Mouse (Mus musculus): ENCODE data around the gene Ppp3ca. TPM values are rescaled to one million over a fixed set of nuclear protein-coding genes. Genes with fewer than 3 reads are reported as not detected.

Gene Ppp3ca
- polyA plus RNA-seq, 1 experiment = 25.3 TPM

- H3K27me3 ChIP-seq (ENCODE audit: control insufficient read depth, insufficient read depth, low read length) = no peaks in the 10 kb centered on the region
- TF ChIP-seq CTCF (IDR thresholded peaks at IDR 0.05; ENCODE audit: extremely low read depth, insufficient read length, insufficient replicate concordance, low read depth, low read length) = no peak
- TF ChIP-seq POLR2A (IDR thresholded peaks at IDR 0.05; ENCODE audit: low read depth, low read length) = no peak
- H3K36me3 ChIP-seq (ENCODE audit: control insufficient read depth, insufficient read depth, low read length) = no peaks in the 10 kb centered on the region
- H3K4me1 ChIP-seq (ENCODE audit: control insufficient read depth, insufficient read depth, insufficient read length, low read length) = peaks cover 10% of the 10 kb centered on the region; the same call in 1 of the 2 replicates
- H3K4me3 ChIP-seq (ENCODE audit: low read depth, low read length) = no peak overlapping the region
- WGBS = 51% methylated on average over 10 of the region's 10 CpGs
- H3K27ac ChIP-seq (ENCODE audit: insufficient read depth, low read depth, low read length) = no peak overlapping the region
These were observed 40.5 kb downstream of the Ppp3ca start for GRCm38 (mm10) chr3:136710310-136710906.

GRCm38 (mm10) chr3:136714307-136715039, 44.5 kb downstream of the Ppp3ca start:
- Histone ChIP-seq H3K4me3 (ENCODE audit: low read depth, low read length) (no peak overlapping the region), H3K36me3 (ENCODE audit: control insufficient read depth, insufficient read depth, low read length) (no peaks in the 10 kb centered on the region), H3K27me3 (ENCODE audit: control insufficient read depth, insufficient read depth, low read length) (no peaks in the 10 kb centered on the region), H3K27ac (ENCODE audit: insufficient read depth, low read depth, low read length) (no peak overlapping the region), H3K4me1 (ENCODE audit: control insufficient read depth, insufficient read depth, insufficient read length, low read length) (peaks cover 3% of the 10 kb centered on the region; the same call in 1 of the 2 replicates)
- no peak for TF ChIP-seq CTCF (IDR thresholded peaks at IDR 0.05; ENCODE audit: extremely low read depth, insufficient read length, insufficient replicate concordance, low read depth, low read length)
- no peak for TF ChIP-seq POLR2A (IDR thresholded peaks at IDR 0.05; ENCODE audit: low read depth, low read length)
- WGBS = 97% methylated on average over 4 of the region's 4 CpGs

GRCm38 (mm10) chr3:136716247-136716646, 46.3 kb downstream of the Ppp3ca start:
- Histone ChIP-seq H3K4me1 (ENCODE audit: control insufficient read depth, insufficient read depth, insufficient read length, low read length) (no peaks in the 10 kb centered on the region), H3K4me3 (ENCODE audit: low read depth, low read length) (no peak overlapping the region), H3K36me3 (ENCODE audit: control insufficient read depth, insufficient read depth, low read length) (no peaks in the 10 kb centered on the region), H3K27ac (ENCODE audit: insufficient read depth, low read depth, low read length) (no peak overlapping the region), H3K27me3 (ENCODE audit: control insufficient read depth, insufficient read depth, low read length) (no peaks in the 10 kb centered on the region)
- WGBS = 86% methylated on average over 6 of the region's 6 CpGs
- TF ChIP-seq POLR2A (IDR thresholded peaks at IDR 0.05; ENCODE audit: low read depth, low read length) = no peak
- TF ChIP-seq CTCF (IDR thresholded peaks at IDR 0.05; ENCODE audit: extremely low read depth, insufficient read length, insufficient replicate concordance, low read depth, low read length) = no peak

- TF ChIP-seq POLR2A (IDR thresholded peaks at IDR 0.05; ENCODE audit: low read depth, low read length) (no peak), CTCF (IDR thresholded peaks at IDR 0.05; ENCODE audit: extremely low read depth, insufficient read length, insufficient replicate concordance, low read depth, low read length) (no peak)
- no peaks in the 10 kb centered on the region for H3K27me3 ChIP-seq (ENCODE audit: control insufficient read depth, insufficient read depth, low read length)
- WGBS = 87% methylated on average over 5 of the region's 5 CpGs
These were observed 48.5 kb downstream of the Ppp3ca start for GRCm38 (mm10) chr3:136718412-136718811.

GRCm38 (mm10) chr3:136721241-136721640, 51.3 kb downstream of the Ppp3ca start:
- H3K4me3 ChIP-seq (ENCODE audit: low read depth, low read length) = no peak overlapping the region
- H3K27me3 ChIP-seq (ENCODE audit: control insufficient read depth, insufficient read depth, low read length) = no peaks in the 10 kb centered on the region
- no peak overlapping the region for H3K27ac ChIP-seq (ENCODE audit: insufficient read depth, low read depth, low read length)
- 92% methylated on average over 4 of the region's 4 CpGs for WGBS
- TF ChIP-seq POLR2A (IDR thresholded peaks at IDR 0.05; ENCODE audit: low read depth, low read length) = no peak
- TF ChIP-seq CTCF (IDR thresholded peaks at IDR 0.05; ENCODE audit: extremely low read depth, insufficient read length, insufficient replicate concordance, low read depth, low read length) = no peak
- H3K4me1 ChIP-seq (ENCODE audit: control insufficient read depth, insufficient read depth, insufficient read length, low read length) = peaks cover 2% of the 10 kb centered on the region; the same call in 1 of the 2 replicates
- H3K36me3 ChIP-seq (ENCODE audit: control insufficient read depth, insufficient read depth, low read length) = no peaks in the 10 kb centered on the region

More at GRCm38 (mm10) chr3:136718412-136718811, 48.5 kb downstream of the Ppp3ca start:
- Histone ChIP-seq H3K27ac (ENCODE audit: insufficient read depth, low read depth, low read length) (no peak overlapping the region), H3K4me1 (ENCODE audit: control insufficient read depth, insufficient read depth, insufficient read length, low read length) (no peaks in the 10 kb centered on the region), H3K36me3 (ENCODE audit: control insufficient read depth, insufficient read depth, low read length) (no peaks in the 10 kb centered on the region), H3K4me3 (ENCODE audit: low read depth, low read length) (no peak overlapping the region)

- H3K4me3 ChIP-seq (ENCODE audit: low read depth, low read length) = no peak overlapping the region
- 85% methylated on average over 4 of the region's 4 CpGs for WGBS
- H3K36me3 ChIP-seq (ENCODE audit: control insufficient read depth, insufficient read depth, low read length) = no peaks in the 10 kb centered on the region
- no peak for TF ChIP-seq CTCF (IDR thresholded peaks at IDR 0.05; ENCODE audit: extremely low read depth, insufficient read length, insufficient replicate concordance, low read depth, low read length)
- no peak for TF ChIP-seq POLR2A (IDR thresholded peaks at IDR 0.05; ENCODE audit: low read depth, low read length)
- no peaks in the 10 kb centered on the region for H3K27me3 ChIP-seq (ENCODE audit: control insufficient read depth, insufficient read depth, low read length)
- peaks cover 2% of the 10 kb centered on the region; the same call in 1 of the 2 replicates for H3K4me1 ChIP-seq (ENCODE audit: control insufficient read depth, insufficient read depth, insufficient read length, low read length)
- no peak overlapping the region for H3K27ac ChIP-seq (ENCODE audit: insufficient read depth, low read depth, low read length)
These were observed 52.0 kb downstream of the Ppp3ca start for GRCm38 (mm10) chr3:136721804-136722427.

GRCm38 (mm10) chr3:136722493-136722892, 52.6 kb downstream of the Ppp3ca start:
- H3K27me3 ChIP-seq (ENCODE audit: control insufficient read depth, insufficient read depth, low read length) = no peaks in the 10 kb centered on the region
- H3K4me3 ChIP-seq (ENCODE audit: low read depth, low read length) = no peak overlapping the region
- TF ChIP-seq POLR2A (IDR thresholded peaks at IDR 0.05; ENCODE audit: low read depth, low read length) = no peak
- TF ChIP-seq CTCF (IDR thresholded peaks at IDR 0.05; ENCODE audit: extremely low read depth, insufficient read length, insufficient replicate concordance, low read depth, low read length) = no peak
- no peaks in the 10 kb centered on the region for H3K36me3 ChIP-seq (ENCODE audit: control insufficient read depth, insufficient read depth, low read length)
- no peak overlapping the region for H3K27ac ChIP-seq (ENCODE audit: insufficient read depth, low read depth, low read length)
- H3K4me1 ChIP-seq (ENCODE audit: control insufficient read depth, insufficient read depth, insufficient read length, low read length) = peaks cover 2% of the 10 kb centered on the region; the same call in 1 of the 2 replicates

Measured in small intestine, adult 2 months (tissue).